Mouse (Mus musculus) kidney, postnatal 4 days (tissue): ENCODE data around the gene Arl16.

Experiments
- DNase-seq, 2 experiments: peaks; one replicate each; pipeline ENCODE4 v3.0.0; 2021; ENCODE audit warnings: mixed read lengths in 2 of 2

The Arl16 gene

GRCm38 (mm10) chr11:120445475-120445874, 21.9 kb downstream of the Arl16 start:
- no peak for DNase-seq

GRCm38 (mm10) chr11:120444106-120444505, 23.3 kb downstream of the Arl16 start:
- no peak for DNase-seq

- DNase-seq, result no peak
Observed at GRCm38 (mm10) chr11:120442765-120443280, 24.6 kb downstream of the Arl16 start.

GRCm38 (mm10) chr11:120442344-120442743, 25.1 kb downstream of the Arl16 start, which contains the start of gene Tspan10:
Gene Tspan10, plus strand, starts transcription at chr11:120442644.
- no peak for DNase-seq

GRCm38 (mm10) chr11:120437857-120438385, 29.5 kb downstream of the Arl16 start:
- DNase-seq, result no peak

GRCm38 (mm10) chr11:120437152-120437856, 30.1 kb downstream of the Arl16 start, which contains the start of gene Nploc4:
Gene Nploc4, minus strand, starts transcription at chr11:120437708.
- DNase-seq, result peak; percentile 94 to 96

GRCm38 (mm10) chr11:120426727-120427126, 40.7 kb downstream of the Arl16 start:
- no peak for DNase-seq

- DNase-seq, result peak; percentile 82 to 87
Observed at GRCm38 (mm10) chr11:120423569-120424295, 43.7 kb downstream of the Arl16 start.

GRCm38 (mm10) chr11:120422651-120423568, 44.5 kb downstream of the Arl16 start:
- peak; percentile 12 to 42 for DNase-seq

- DNase-seq, result no peak
Observed at GRCm38 (mm10) chr11:120418592-120418991, 48.8 kb downstream of the Arl16 start.

- DNase-seq, result no peak
Observed at GRCm38 (mm10) chr11:120417852-120418251, 49.6 kb downstream of the Arl16 start.
